ENCODE assay signal across 19 mouse cellular contexts in the genomic region with DNA sequence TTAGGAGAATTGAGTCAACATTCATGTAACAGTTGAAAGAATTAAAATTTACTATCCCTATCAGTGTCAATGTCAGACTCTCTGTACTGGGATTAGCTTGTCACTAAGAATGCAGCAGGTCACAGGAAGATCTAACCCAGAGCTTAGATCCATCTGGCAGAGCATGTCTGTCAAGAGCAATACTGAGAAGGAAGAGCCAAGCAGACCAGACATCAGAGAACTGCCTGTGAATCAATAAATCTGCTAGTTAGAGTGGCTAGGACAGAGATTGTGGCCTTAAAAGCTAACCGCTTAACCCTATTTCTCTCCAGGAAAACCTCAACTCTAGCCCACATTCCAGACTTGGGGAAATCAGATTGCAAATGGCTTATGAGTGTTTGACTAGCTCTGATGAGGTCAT. TPM values are rescaled to one million over a fixed set of nuclear protein-coding genes. Genes with fewer than 3 reads are reported as not detected.
"Had no signal": no experiment of that assay in that cellular context is flagged by ENCODE, and none has a peak within 500 bp of the region (broad histone marks: within the 10 kb centered on the region; RNA-seq: fewer than 3 reads in every experiment).

No protein-coding gene starts in this region.

- H3K4me3 ChIP-seq: limb, embryonic 15.5 days; liver, embryonic 12.5 days; midbrain, embryonic 10.5 days; neural tube, embryonic 13.5 days; stomach, embryonic 15.5 days had no signal

- H3K9ac ChIP-seq: limb, embryonic 15.5 days; liver, embryonic 12.5 days; lung, embryonic 14.5 days; neural tube, embryonic 13.5 days; stomach, embryonic 15.5 days had no signal

- H3K4me2 ChIP-seq: limb, embryonic 15.5 days; liver, embryonic 12.5 days; lung, embryonic 14.5 days; neural tube, embryonic 13.5 days; stomach, embryonic 15.5 days had no signal

- H3K27ac ChIP-seq: limb, embryonic 15.5 days; liver, embryonic 12.5 days; midbrain, embryonic 10.5 days; neural tube, embryonic 13.5 days; stomach, embryonic 15.5 days had no signal

- H3K27me3 ChIP-seq: limb, embryonic 15.5 days; liver, embryonic 12.5 days; neural tube, embryonic 13.5 days; stomach, embryonic 15.5 days had no signal

- ATAC-seq: liver, embryonic 12.5 days had no signal

- DNase-seq: layer of hippocampus, adult 9-11 months; layer of hippocampus, postnatal 36 days; lung, embryonic 14.5 days; lung, postnatal 10 days; lung, postnatal 4 days; midbrain, embryonic 14.5 days; retina, postnatal 1 day; right cerebral cortex, postnatal 4 days; spleen, adult 18-20 months; thymus, adult 2 months; thymus, postnatal 25 days had no signal

- H3K4me1 ChIP-seq: liver, embryonic 12.5 days; midbrain, embryonic 10.5 days; stomach, embryonic 15.5 days had no signal

- H3K9me3 ChIP-seq: limb, embryonic 15.5 days; liver, embryonic 12.5 days; midbrain, embryonic 10.5 days; neural tube, embryonic 13.5 days; stomach, embryonic 15.5 days had no signal

RNA-seq across cellular contexts. Expression of a gene that starts 36.0 kb away (rescaled TPM):
- total RNA-seq: megakaryocyte, adult 5-6 weeks had no signal

RNA-seq across cellular contexts. Expression of a gene that starts 42.0 kb away (rescaled TPM):
- total RNA-seq: layer of hippocampus, postnatal 36 days; megakaryocyte, adult 5-6 weeks had no signal
- polyA plus RNA-seq: kidney, embryonic 16.5 days; limb, embryonic 11.5 days; midbrain, embryonic 10.5 days; midbrain, embryonic 14.5 days; neural tube, embryonic 13.5 days; stomach, embryonic 15.5 days had no signal
